Mouse (Mus musculus) olfactory bulb, adult 2 months (tissue): ENCODE data around the gene Izumo2.

Experiments
- CTCF ChIP-seq: fragments of 200-500 bp; IDR thresholded peaks from 2 replicates; pipeline ENCODE4 v1.5.1; 2012; ENCODE audit warnings: low read depth, mild to moderate bottlenecking, low read length, moderate library complexity; ENCODE audit not compliant: insufficient read depth
- POLR2A ChIP-seq: fragments of 200-500 bp; IDR thresholded peaks from 2 replicates; pipeline ENCODE4 v1.6.1; 2012; ENCODE audit warnings: mild to moderate bottlenecking, low read depth, low read length, moderate library complexity; ENCODE audit not compliant: insufficient read depth

DNA sequence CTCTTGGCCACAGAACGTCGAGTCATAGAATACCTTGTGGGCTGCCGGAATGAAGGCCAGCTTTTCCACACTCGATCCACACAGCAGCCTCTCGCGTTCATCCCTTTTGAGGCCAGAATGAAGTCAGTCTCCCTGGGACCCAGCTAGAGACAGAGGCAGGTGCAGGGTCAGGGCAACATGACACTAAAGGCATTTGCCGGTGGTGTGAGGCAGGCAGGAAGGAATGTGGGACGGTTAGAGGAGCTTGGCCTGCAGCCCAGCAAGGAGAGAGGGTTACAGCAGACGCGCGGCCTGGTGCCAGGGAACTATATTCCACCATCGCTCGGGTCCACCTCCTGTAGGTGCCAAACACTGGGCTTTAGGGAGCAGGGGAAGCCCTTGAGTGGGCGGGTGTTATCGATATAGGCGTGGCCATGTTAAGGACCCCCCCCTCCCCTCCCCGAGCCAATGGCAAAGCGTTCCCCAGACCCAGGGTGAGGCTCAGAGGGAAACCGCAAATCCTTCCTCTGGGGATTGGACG lies 11.3 kb upstream of the Izumo2 start:
- no peak for TF ChIP-seq POLR2A
- TF ChIP-seq CTCF = no peak
